Mouse (Mus musculus) urinary bladder, adult 18-20 months (tissue): Measurements from ENCODE around the gene Mvb12b.

Experiments
- DNase-seq, 2 experiments: peaks; one replicate each; pipeline ENCODE4 v3.0.0; 2022; ENCODE audit warnings: low spot score in 2 of 2, mixed read lengths in 2 of 2

Gene Mvb12b

DNA sequence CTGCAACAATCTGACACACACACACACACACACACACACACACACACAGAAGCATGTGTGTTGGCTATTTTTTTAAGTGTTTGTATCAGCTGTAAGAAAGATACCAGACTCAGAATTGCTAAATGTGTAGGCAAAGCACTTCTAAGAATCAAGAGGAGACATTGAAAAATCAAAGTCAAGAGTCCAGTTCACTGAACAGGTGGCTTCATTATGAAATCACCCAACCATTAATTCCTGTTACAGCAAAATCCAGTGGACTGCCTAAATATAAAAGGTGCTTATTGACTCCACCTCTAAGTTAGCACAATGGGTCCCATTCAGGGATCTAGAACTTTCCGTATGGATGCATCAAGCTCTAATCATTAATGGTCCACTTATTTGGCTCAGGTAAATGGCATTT, 103.0 kb downstream of the Mvb12b start:
- no peak for DNase-seq

DNA sequence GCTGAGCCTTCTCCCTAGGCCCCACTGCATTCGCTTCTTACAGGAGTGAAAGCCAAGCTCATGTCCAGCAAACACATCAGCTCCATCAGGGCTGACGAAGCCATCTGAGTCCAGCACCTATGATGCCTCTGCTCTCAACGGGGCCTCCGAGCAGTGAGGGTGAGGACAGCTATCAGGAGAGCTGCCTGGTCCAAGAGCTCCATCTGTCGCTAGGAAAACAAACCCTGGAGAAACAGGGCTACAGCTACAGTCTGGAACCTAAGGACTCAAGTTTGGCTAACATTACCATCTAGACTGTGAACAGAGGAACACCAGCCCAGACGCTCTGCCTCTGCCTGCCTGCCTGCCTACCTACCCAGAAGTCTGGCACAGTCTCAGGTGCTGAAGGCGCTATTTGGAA, 104.3 kb downstream of the Mvb12b start:
- DNase-seq: no peak

DNA sequence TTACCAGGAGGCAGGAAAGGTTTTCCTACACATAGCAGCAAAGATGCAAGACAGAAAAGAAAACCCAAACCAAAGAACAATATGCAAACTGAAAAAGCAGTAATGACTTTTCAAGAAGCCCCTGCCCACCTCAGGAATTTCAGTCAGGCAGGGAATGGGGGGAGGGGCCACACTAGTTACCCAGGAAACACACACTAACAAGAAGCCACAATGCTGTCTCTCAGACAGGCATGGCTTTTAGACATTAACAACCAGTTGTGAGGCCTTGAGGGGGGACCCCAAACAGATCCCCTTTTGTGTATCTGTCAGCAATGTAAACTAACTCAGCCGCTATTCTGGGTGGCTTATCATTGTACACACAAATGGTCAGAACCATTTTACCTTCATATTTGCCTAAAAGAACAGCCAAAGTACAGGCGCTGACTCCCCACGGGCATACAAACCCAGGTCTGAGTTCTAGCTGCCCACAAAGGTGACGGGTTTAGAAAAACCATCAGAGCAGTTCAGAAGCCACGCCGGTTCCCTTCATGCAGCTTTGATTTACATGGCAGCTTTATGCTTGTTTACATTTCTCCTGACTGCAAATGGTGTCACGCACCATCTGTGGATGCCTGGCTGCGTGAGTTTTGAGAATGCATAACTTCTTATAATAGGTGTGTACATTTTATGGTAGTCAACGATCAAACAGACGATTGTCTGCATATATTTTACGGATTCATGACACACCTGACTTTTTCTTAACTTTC, 105.9 kb downstream of the Mvb12b start:
- no peak for DNase-seq

DNA sequence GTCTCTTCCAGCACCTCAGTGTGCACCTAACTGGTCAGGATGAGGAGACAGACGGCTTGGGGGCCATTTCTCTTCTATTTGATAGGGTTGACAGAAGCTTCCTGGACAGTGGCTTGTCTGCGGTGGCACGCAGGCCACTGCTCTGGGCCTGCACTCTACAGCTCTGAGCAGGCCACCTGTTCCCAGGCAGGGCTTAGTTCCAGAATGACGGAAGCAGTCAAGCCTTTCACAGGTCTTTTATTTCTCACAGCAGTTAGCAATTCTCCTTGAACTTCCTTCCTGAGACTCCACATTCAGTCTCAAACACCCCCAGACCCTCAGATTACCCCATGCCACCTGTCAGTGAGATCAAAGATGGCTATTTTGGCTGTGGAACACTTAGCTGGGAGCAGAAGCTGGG, 109.3 kb downstream of the Mvb12b start:
- no peak for DNase-seq

DNA sequence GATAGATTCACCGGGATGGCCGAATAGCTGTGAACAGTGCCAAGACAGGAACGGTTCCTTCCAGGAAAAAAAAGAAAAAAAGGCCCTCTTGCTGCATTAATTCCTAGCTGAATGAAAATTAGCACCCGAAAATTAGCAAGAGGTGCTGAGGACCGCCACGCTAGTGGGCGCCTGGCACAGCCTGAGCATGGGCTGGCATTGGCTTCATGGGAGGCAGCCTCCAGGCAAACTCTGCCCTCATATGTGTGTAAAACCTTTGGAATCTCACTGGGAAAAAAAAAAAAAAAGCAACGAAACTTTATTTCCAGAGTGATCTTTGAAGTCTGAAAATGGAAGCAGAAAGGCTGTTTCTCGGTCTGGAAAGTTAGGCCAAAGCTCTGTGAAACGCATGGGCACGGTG, 110.7 kb downstream of the Mvb12b start:
- no peak for DNase-seq

DNA sequence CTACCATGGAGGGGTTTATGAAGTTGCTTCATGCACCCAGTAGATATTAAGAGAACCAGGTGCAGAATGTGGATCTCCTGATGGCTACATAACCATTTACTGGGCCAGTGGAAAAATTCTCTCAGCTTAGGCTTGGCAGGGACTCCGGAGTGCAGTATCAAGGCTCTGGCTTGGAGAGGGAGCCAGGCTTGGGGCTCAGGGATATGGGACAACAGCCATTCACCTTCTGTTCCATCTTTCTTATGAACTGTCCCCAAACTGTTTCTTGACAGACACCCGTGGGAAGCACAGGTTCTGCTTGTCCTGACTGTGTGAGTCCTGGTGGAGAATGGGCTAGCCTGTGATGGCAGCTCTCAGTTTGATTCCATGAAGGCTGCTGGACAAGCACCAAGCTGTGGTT, 112.9 kb downstream of the Mvb12b start:
- no peak for DNase-seq

DNA sequence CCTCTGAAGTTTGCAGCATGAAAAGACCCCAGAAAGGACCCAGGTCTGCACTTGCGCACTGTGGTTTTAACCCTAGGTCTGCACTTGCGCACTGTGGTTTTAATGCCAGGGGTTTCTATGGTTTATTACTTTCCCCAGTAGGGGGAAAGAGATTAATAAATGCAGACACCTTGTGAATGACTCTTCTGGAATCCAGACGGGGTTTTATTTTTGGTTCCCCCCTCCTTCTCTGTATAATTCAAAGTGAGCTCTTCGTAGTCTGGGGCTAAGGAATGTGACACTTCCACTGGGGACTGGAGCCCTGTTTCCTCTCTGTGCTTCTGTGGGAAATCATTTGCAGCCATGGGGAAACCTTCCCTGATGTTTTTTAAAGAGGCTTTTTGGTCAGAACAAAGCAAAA, 113.6 kb downstream of the Mvb12b start:
- DNase-seq: no peak

DNA sequence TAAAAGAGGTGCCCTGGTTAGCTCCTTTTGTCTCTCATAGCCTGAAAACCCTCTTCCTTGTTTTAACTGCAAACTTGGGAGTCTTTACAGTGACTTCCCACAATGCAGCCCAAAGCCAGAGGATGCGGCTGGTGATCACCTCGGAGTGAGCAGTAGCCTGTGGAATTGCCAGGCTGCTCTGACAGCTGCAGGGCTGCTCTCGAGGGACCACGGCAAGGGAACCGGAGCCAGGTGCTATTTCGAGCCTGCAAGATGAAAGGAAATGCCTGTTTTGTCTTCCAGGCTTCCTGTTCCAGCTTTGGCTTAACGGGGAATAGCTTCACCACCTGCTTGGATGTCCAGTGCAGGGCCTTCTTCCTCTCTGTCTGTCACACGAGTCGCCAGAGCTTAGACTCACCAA, 115.3 kb downstream of the Mvb12b start:
- DNase-seq: no peak

DNA sequence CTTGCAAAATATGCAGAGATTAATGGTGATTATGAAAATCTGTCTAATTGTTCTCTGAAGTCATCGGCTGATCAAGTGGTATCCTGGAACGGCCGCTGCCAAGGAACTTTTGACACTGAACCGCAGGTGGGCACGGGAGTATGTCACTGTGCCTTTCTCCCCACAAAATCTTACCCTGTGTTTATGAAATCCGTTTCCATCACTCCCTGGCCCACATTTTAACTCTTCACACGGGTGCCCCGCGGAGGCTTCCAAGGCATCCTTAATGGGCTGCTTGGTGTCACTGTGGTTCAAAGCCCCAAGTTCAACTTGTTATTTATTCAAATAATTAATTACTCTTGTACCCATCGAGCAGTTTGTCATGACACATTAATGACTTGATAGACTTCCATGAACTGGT, 116.4 kb downstream of the Mvb12b start:
- DNase-seq: no peak

DNA sequence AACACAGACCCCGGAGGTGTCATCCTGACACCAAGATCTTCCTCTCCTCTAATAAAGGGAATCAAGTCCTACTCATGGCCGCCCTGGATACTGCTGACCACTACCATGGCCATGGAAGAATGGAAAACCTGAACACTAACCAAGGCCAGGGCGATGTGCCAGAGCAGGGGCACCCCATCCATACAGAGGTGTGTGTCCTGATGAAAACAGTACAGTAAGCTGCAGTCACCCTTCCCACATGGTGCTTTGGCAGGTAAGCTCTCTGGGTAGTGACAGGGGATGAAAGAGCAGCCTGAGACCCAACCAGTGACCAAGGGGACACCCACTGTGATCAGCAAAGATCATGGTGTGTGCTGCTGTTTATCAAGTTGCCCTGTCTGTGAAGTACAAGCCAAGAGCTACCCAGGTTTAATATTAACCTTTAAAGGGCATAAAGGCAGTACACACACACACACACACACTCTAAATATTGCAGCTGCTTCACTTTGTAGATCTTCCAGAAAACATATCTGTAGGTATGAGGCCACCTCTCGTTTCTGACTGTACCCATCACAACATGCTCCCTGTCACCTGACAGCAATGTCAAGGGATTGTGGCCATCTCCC, 117.1 kb downstream of the Mvb12b start:
- DNase-seq: no peak

DNA sequence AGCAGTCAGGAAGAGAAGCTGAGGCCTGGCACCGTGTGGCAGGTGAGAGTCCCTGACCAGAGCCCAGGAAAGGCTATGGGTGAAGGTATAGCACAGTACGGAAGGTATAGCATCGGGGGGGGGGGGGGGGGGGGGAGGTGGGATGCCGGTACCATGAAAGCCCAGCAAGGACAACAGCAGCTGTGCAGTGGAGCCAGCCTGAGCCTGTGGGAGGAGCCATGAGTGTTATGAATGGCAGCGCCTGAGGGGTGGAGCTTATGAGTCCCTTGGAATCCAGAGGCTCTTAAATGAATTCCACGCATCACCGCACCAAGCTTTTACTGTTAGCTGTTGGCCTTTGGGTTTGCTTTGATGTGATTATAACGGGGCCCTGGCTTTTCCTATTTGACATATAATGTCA, 123.3 kb downstream of the Mvb12b start:
- no peak for DNase-seq

DNA sequence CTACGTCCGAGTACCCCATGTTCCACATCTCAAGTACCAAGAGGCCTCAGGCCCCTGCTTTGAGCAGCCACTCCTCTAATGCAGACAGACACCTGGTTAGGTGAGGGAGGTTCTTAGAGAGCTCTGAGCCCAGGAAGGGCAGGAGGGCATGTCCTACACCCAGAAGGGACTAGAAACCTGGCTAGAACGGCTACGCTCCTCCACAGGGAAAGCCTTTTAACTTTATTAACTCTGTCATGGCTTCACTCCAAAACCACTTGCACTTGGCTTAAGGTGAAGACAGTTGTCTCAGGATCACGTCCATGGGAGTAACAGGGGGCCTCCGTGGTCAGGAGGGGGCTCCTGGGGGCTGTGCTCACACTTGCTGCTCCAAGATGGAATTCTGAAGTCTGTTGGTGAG, 125.5 kb downstream of the Mvb12b start:
- DNase-seq: no peak

DNA sequence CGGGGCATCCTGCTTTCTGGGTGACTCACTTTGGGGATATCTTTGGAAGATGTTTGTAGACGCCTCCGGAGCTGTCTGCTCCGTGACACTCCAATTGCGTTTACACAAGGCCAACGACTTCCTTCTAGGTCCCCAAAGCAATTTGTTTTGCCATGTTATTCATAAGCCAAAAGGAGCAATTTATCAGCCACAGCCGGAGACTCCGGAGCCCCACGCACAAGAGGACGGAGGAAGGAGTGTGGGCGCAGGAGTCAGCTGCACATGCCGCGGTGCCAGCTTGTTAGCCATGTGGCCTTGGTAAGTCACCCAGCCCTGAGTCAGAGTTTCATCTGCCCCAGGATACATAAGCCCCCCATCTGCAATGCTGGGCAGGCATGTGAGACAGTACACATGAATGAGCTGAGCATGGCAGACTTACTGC, 127.2 kb downstream of the Mvb12b start:
- DNase-seq: no peak

DNA sequence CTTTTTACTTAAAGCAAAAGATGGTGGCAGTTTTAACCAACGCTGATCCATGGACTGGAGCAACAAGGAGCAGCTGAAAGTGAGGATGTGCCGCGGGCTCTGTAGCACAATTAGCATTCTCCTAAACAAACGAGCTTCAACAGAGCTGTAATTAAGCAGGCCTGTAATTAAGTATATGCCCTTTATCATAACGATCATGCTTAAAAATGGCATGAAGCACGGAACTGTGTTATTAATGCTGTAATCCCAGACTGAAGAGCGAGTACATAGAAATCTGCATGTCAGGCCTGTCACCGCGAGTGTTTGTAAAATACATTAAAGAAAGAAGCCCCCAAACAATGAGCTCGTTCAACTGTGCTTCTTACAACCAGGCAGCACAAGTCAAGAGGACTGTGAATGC, 128.3 kb downstream of the Mvb12b start:
- DNase-seq: no peak

DNA sequence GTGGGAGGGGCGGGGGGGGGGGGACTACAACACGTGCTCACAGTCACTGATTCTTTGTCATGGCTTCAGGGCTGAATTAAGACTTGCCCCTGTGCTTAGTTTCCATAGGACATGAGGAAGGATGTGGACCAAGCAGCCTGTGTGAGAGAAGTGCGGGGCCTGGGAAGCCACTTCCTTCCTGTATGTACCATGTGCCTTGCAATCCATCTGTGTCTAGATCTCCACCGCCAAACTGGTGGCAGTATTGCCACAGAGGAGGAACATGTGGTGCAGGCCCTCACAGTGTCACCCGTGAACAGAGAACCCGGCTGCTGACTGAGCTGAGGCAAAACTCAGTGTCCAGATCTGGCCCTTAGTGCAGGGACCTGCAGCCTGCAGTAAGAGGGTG, 132.1 kb downstream of the Mvb12b start:
- no peak for DNase-seq

DNA sequence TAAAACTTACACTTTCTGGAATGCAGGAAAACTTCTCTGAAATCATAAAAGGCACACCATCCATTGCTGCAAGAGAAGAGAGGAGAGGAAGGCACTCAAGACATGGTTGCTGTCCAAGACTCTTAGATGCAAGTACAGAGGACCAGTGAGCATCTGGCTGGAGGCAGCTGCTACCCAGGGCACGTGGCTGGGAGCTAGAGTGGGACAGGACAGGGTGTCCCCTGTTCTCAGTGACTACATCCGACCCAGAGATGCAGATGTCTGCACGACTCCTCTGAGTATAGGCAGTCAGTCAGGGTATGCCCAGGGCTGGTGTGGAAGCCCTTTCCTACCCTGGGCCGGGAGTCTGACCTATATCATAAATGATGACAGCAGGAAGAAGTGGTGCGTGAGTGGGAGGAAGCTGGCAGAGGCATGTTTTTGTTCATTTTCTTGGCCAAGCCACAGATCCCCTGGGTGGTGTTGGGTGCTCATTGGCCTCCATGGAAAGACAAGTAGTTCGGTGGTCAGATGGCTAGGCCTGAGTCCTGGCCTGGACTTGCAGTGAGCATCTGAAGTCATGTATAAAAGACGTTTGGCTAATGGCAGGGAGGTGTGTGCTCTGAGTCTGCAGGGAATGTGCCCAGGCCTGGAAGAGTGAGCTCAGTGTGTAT, 132.6 kb downstream of the Mvb12b start:
- DNase-seq: no peak

DNA sequence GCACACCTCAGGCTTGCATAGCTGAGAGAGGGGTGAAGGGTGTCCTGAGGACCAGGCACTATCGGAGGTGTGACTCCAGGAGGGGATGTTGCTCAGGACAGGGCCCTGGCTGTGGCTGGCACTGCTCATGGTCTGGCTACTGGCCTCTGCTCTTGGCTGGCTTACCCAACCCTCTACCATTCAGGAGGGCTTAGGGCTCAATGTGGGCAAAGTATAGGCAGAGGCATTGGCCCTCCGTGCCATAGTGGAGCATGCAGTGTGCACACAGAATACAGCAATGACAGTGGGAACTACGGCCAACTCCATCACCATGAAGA, 133.5 kb downstream of the Mvb12b start:
- no peak for DNase-seq

DNA sequence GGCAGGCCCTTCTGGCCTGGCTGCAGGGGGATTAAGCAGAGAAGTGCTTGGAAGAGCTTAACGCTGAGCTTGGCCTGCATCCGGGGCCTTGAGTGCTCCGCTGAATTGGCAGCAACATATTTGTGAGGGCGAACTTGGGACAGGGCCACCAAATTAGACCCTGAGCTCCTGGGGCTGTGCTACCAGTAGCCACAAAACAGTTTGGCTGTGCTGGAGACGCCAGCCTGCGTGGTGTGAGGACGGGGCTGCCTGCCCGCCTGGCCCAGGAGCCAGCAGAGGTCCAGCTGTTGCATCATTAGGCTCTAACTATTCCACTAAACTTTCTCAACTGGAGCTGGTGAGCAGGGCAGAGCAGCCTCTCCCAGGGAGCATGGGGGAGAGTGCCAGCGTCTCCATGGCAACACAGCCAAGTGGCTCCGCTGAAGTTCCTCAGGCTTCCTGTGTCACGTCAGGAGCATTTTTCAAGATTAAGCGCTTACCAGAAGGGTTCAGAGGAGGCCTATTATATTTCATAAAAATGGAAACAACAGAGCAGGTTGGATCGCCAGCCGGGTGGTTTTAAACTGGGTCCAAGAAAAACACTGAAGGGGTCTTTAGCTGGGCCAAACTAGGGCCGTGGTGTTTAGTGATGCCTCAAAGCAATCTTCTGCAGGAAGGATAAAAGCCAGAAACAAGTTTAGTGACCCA, 134.0 kb downstream of the Mvb12b start:
- peak; percentile 13 to 66 for DNase-seq

DNA sequence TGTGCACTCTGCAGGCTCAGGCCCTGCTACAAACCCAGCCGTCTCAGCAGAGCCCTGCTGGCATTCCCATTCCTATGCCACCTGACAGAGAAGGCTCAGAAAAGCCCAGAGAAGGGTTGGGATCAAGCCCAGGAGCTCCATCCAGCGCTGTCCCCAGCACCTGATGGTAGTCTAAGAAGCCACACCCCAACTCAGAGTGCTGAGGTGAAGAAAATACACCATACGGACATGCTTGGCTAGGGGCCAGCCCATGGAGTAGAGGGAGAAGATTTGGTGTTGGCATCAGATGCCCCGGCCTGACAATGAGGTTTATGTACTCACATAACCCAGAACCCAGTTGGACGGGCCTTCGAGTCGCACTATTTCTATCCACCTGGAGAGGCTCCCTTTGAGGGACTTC, 137.1 kb downstream of the Mvb12b start:
- no peak for DNase-seq

DNA sequence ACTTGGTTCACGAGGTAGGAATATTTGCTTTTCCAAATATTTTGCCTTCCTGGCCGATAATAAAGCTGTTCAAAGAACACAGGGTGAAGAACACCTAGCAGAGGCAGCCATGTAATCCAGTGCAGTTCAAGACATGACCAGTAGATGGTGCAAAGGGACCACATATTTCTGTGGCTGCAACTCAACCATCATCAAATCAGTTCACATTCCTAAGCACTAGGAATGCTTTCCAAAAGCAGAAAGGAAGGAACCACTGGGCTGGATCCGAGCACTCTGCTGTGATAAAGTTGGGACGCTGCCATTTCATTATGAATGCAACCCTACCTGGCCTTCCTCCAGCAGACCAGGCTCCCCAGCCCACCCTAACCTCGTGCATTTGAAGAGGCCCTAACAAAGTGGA, 141.3 kb downstream of the Mvb12b start:
- peak; percentile 31 to 40 for DNase-seq

DNA sequence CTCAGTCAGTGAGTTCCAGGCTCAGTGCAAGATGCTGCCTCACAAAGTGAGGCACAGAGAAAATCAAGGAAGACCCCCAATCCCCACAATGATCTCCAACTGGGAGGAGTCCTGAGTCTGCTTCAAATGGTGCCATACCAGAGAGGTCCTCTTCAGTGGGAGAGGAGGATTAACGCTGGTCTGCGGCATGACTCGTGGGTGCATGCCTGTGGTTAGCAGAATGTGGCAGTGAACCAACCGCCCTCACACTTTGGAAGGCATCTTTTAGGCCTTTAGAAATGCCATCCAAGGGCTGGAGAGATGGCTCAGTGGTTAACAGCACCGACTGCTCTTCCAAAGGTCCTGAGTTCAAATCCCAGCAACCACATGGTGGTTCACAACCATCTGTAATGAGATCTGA, 142.0 kb downstream of the Mvb12b start:
- no peak for DNase-seq

DNA sequence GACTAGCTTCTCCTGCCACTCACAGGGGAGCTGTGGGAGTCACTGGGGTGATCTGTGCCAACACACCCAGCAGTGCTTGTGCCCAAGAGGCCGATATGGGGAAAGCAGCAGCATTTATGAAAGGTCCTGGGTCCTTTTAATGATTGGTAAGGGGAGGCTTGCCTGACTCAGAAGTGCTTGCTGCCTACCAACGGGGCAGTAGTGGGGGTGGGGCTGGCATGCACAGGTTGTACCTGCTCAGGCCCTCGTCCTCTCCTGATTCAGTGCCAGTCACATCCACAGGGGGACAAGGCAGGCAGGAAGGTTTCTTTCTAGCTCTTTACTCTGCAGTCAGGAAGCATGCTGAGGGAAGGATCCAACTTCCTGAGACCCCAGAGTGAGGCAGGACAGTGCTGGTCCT, 150.6 kb downstream of the Mvb12b start:
- DNase-seq: no peak

DNA sequence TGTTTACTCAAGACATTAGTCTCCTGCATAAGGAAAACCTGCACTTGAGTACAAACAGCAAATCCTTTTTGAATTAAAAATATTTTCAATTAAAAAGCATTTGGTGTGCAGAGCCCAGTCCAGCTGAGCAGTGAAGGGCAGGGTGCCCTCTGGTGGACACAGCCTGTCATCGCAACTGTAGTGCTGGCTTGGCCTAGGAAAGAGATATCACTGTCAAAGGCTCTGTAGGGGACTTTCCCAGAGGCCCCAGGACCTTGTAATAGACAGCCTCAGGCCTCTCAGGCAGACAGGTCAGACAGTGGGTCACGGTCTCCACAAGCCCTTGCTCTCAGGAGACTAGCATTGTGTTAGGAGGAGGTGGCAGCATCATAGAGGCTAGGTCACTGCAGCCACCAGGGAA, 151.0 kb downstream of the Mvb12b start:
- DNase-seq: peak; percentile 16 to 52
